In the genomic region with DNA sequence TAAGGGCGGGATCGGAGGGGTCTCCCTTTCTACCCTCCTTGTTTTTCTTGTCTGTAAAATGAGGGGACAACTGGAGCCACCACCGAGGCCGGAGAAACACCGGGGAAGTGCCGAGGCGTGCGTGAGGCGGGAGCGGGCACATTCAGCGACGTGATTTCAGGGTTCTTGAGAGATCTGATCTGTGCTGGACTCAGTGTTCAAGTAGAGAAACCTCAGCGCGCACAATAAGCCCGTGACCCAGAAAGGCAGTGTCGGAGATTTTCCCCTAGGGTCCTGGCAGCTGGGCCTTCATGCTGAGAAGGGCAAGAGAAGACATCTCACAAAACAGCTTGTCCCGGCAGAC, we compare ENCODE assay signal across 8 mouse cellular contexts. TPM values are rescaled to one million over a fixed set of nuclear protein-coding genes. Genes with fewer than 3 reads are reported as not detected.
DNase-seq lines count a peak whose midpoint lies in the region; ATAC-seq and TF ChIP-seq lines count a peak whose summit lies in the region.

No protein-coding gene starts in this region.

- peaks cover 18% of the 10 kb centered on the region for H3K79me2 ChIP-seq in CH12.LX (replicated peaks; ENCODE audit: control insufficient read depth, extremely low read depth, insufficient read depth, poor library complexity, severe bottlenecking)

- H3K36me3 ChIP-seq in CH12.LX (replicated peaks in 1 of 2; ENCODE audit: control insufficient read depth in 1 of 2, insufficient read depth in 1 of 2, low read length in 1 of 2): peaks cover 37 to 41% of the 10 kb centered on the region in 2 experiments
- H3K36me3 ChIP-seq in forebrain, embryonic 13.5 days (ENCODE audit: poor library complexity, severe bottlenecking): peaks cover 37% of the 10 kb centered on the region
- peaks cover 38% of the 10 kb centered on the region for H3K36me3 ChIP-seq in limb, embryonic 15.5 days

- peaks cover 8 to 26% of the 10 kb centered on the region in 2 experiments for H3K4me1 ChIP-seq in CH12.LX (ENCODE audit: control insufficient read depth in 1 of 2, insufficient read depth in 2 of 2)
- peaks cover 18% of the 10 kb centered on the region for H3K4me1 ChIP-seq in forebrain, embryonic 13.5 days
- H3K4me1 ChIP-seq in limb, embryonic 15.5 days: peaks cover 16% of the 10 kb centered on the region
- H3K4me1 ChIP-seq in olfactory bulb, adult 2 months (ENCODE audit: control insufficient read depth, insufficient read depth, low read length): peaks cover 14% of the 10 kb centered on the region

- no peak for TF ChIP-seq EP300 in CH12.LX (IDR thresholded peaks at IDR 0.05; ENCODE audit: low read length)

- peak overlapping the region; percentile 71 to 98 (median 89) for H3K4me3 ChIP-seq in CH12.LX (replicated peaks in 1 of 3; ENCODE audit: low read depth in 2 of 3, low read length in 2 of 3, poor library complexity in 1 of 3)
- H3K4me3 ChIP-seq in forebrain, embryonic 13.5 days: peak overlapping the region; percentile 84
- peak overlapping the region; percentile 67 for H3K4me3 ChIP-seq in limb, embryonic 15.5 days
- H3K4me3 ChIP-seq in olfactory bulb, adult 2 months (ENCODE audit: insufficient read depth, low read depth, low read length): peak overlapping the region; percentile 75

- peak overlapping the region; percentile 98 for H3K9ac ChIP-seq in CH12.LX (ENCODE audit: insufficient read depth, low read depth)
- peak overlapping the region; percentile 88 for H3K9ac ChIP-seq in forebrain, embryonic 13.5 days
- peak overlapping the region; percentile 82 for H3K9ac ChIP-seq in limb, embryonic 15.5 days

- no peaks in the 10 kb centered on the region for H3K9me3 ChIP-seq in CH12.LX (replicated peaks; ENCODE audit: low read length)
- H3K9me3 ChIP-seq in forebrain, embryonic 13.5 days (replicated peaks): no peaks in the 10 kb centered on the region
- no peaks in the 10 kb centered on the region for H3K9me3 ChIP-seq in limb, embryonic 15.5 days

- peak overlapping the region; percentile 84 for H3K4me2 ChIP-seq in CH12.LX (ENCODE audit: insufficient read depth, low read depth, poor library complexity, severe bottlenecking)
- H3K4me2 ChIP-seq in forebrain, embryonic 13.5 days: peak overlapping the region; percentile 97
- peak overlapping the region; percentile 80 for H3K4me2 ChIP-seq in limb, embryonic 15.5 days

- DNase-seq in frontal cortex, postnatal 36 days (ENCODE audit: low spot score in 2 of 2): no peak
- no peak for DNase-seq in CH12.LX (ENCODE audit: extremely low read depth)
- no peak for DNase-seq in urinary bladder, postnatal 10 days (ENCODE audit: low spot score)
- no peak for DNase-seq in kidney, adult 11 months

- dilution Hi-C loops in CH12.LX (cut with MboI; ENCODE audit: extremely low pct_ligation_motif_present, extremely low pct_unique_long_range_greater_than_20kb, low sequenced_read_pairs): no loop called here

- H3K27me3 ChIP-seq in CH12.LX (replicated peaks): no peaks in the 10 kb centered on the region
- H3K27me3 ChIP-seq in forebrain, embryonic 13.5 days: no peaks in the 10 kb centered on the region
- no peaks in the 10 kb centered on the region for H3K27me3 ChIP-seq in limb, embryonic 15.5 days

- no peak for TF ChIP-seq RAD21 in CH12.LX (IDR thresholded peaks at IDR 0.05; ENCODE audit: low read depth, low read length)

- TF ChIP-seq POLR2A in CH12.LX (IDR thresholded peaks at IDR 0.05; ENCODE audit: low read depth, low read length): no peak
- no peak for TF ChIP-seq POLR2A in olfactory bulb, adult 2 months (IDR thresholded peaks at IDR 0.05; ENCODE audit: insufficient read depth, low read depth, low read length)

- TF ChIP-seq CTCF in CH12.LX (conservative IDR thresholded peaks at IDR 0.05 in 1 of 2, IDR thresholded peaks at IDR 0.05 in 1 of 2; ENCODE audit: low read depth in 2 of 2, low read length in 2 of 2): no peak
- TF ChIP-seq CTCF in olfactory bulb, adult 2 months (IDR thresholded peaks at IDR 0.05; ENCODE audit: insufficient read depth, low read depth, low read length): no peak

- in situ Hi-C loops in CH12.LX (cut with MboI; ENCODE audit: low pct_ligation_motif_present, low pct_unique_long_range_greater_than_20kb, low sequenced_read_pairs): no loop called here

- ATAC-seq in frontal cortex, adult (ENCODE audit: low TSS enrichment): peak; percentile 66; the same call in 1 of the 2 replicates
- no peak; the same call in 1 of the 2 replicates for ATAC-seq in forebrain, embryonic 13.5 days
- ATAC-seq in limb, embryonic 15.5 days (ENCODE audit: insufficient number of reproducible peaks, low FRiP score, low TSS enrichment, low read depth): no peak

- H3K27ac ChIP-seq in CH12.LX (ENCODE audit: insufficient read depth, low read depth): no peak overlapping the region; the same call in 1 of the 2 replicates
- H3K27ac ChIP-seq in forebrain, embryonic 13.5 days: peak overlapping the region; percentile 10
- peak overlapping the region; percentile 81 for H3K27ac ChIP-seq in limb, embryonic 15.5 days
- no peak overlapping the region for H3K27ac ChIP-seq in olfactory bulb, adult 2 months (ENCODE audit: insufficient read depth, low read depth, low read length)

- WGBS in forebrain, embryonic 13.5 days: 0% methylated on average over 17 of the region's 17 CpGs
- 0% methylated on average over 17 of the region's 17 CpGs for WGBS in limb, embryonic 15.5 days
- WGBS in olfactory bulb, adult 2 months: under 1% methylated on average over 17 of the region's 17 CpGs

TF ChIP-seq in CH12.LX, 34 proteins besides CTCF, POLR2A, EP300 and RAD21:
- no peak for TF ChIP-seq MAZ (IDR thresholded peaks at IDR 0.05; ENCODE audit: low read depth, low read length)
- no peak; the same call in 1 of the 2 replicates for TF ChIP-seq SIN3A (IDR thresholded peaks at IDR 0.05; ENCODE audit: low read length)
- TF ChIP-seq USF2 (conservative IDR thresholded peaks at IDR 0.05; ENCODE audit: low read depth, low read length): no peak
- TF ChIP-seq UBTF (IDR thresholded peaks at IDR 0.05; ENCODE audit: low read depth, low read length): no peak
- TF ChIP-seq ZNF384 (IDR thresholded peaks at IDR 0.05; ENCODE audit: low read depth, low read length): no peak
- no peak for TF ChIP-seq SMC3 (IDR thresholded peaks at IDR 0.05; ENCODE audit: low read depth, low read length)
- TF ChIP-seq RCOR1 (conservative IDR thresholded peaks at IDR 0.05; ENCODE audit: low read depth, low read length): no peak; the same call in 1 of the 2 replicates
- no peak for TF ChIP-seq E2F4 (IDR thresholded peaks at IDR 0.05; ENCODE audit: insufficient replicate concordance, low read depth, low read length)
- no peak for TF ChIP-seq TBP (conservative IDR thresholded peaks at IDR 0.05; ENCODE audit: low read depth, low read length)
- TF ChIP-seq MEF2A (IDR thresholded peaks at IDR 0.05; ENCODE audit: borderline replicate concordance, low read depth, low read length): no peak
- TF ChIP-seq GABPA (IDR thresholded peaks at IDR 0.05; ENCODE audit: insufficient replicate concordance, low read depth, low read length): no peak
- TF ChIP-seq MXI1 (IDR thresholded peaks at IDR 0.05; ENCODE audit: low read depth, low read length): no peak; the same call in none of the 2 replicates
- TF ChIP-seq ZKSCAN1 (IDR thresholded peaks at IDR 0.05; ENCODE audit: borderline replicate concordance, low read depth, low read length): no peak

RNA-seq across cellular contexts. Expression of a gene that starts 0.3 kb away (rescaled TPM):
- 135 and 152 TPM in 2 replicates for total RNA-seq in CH12.LX (2012; rRNA removed)
- total RNA-seq in CH12.LX (2014; rRNA removed): 105 and 115 TPM in 2 replicates
- polyA plus RNA-seq in CH12.LX (2012; ENCODE audit: insufficient read length, low read depth): 151 and 155 TPM in 2 replicates
- 100 and 110 TPM in 2 replicates for polyA plus RNA-seq in forebrain, embryonic 13.5 days (2015; fragmentation: Nextera tagmentation; extraction: Ambion mirVana)
- 103 and 111 TPM in 2 replicates for polyA plus RNA-seq in limb, embryonic 15.5 days (2015; fragmentation: Nextera tagmentation; extraction: Ambion mirVana)
- not detected in 2 replicates for polyA plus RNA-seq in olfactory bulb, adult 2 months (2012; ENCODE audit: insufficient read depth, insufficient read length, low replicate concordance, missing spikeins)

RNA-seq across cellular contexts. Expression of a gene that starts 14.4 kb away (rescaled TPM):
- total RNA-seq in CH12.LX (2012; rRNA removed) (0.04 and 0.08 TPM in 2 replicates), CH12.LX (2014; rRNA removed) (0.01 TPM in 1 of 2 replicates, not detected in the other)
- 0.10 and 0.13 TPM in 2 replicates for polyA plus RNA-seq in CH12.LX (2012; ENCODE audit: insufficient read length, low read depth)
- 0.03 TPM in 2 replicates for polyA plus RNA-seq in forebrain, embryonic 13.5 days (2015; fragmentation: Nextera tagmentation; extraction: Ambion mirVana)
- polyA plus RNA-seq in limb, embryonic 15.5 days (2015; fragmentation: Nextera tagmentation; extraction: Ambion mirVana): 0.35 and 0.72 TPM in 2 replicates
- polyA plus RNA-seq in olfactory bulb, adult 2 months (2012; ENCODE audit: insufficient read depth, insufficient read length, low replicate concordance, missing spikeins): not detected in 2 replicates

RNA-seq across cellular contexts. Expression of a gene that starts 36.5 kb away (rescaled TPM):
- total RNA-seq in CH12.LX (2012; rRNA removed) (47.8 and 62.4 TPM in 2 replicates), CH12.LX (2014; rRNA removed) (72.6 and 79.2 TPM in 2 replicates)
- polyA plus RNA-seq in CH12.LX (2012; ENCODE audit: insufficient read length, low read depth): 56.9 and 78.6 TPM in 2 replicates
- polyA plus RNA-seq in forebrain, embryonic 13.5 days (2015; fragmentation: Nextera tagmentation; extraction: Ambion mirVana): 45.4 and 46.8 TPM in 2 replicates
- 52.4 and 55.4 TPM in 2 replicates for polyA plus RNA-seq in limb, embryonic 15.5 days (2015; fragmentation: Nextera tagmentation; extraction: Ambion mirVana)
- polyA plus RNA-seq in olfactory bulb, adult 2 months (2012; ENCODE audit: insufficient read depth, insufficient read length, low replicate concordance, missing spikeins): not detected in 2 replicates

RNA-seq across cellular contexts. Expression of a gene that starts 37.8 kb away (rescaled TPM):
- total RNA-seq in CH12.LX (2012; rRNA removed) (18.9 and 23.4 TPM in 2 replicates), CH12.LX (2014; rRNA removed) (17.0 and 17.3 TPM in 2 replicates)
- 14.9 and 17.0 TPM in 2 replicates for polyA plus RNA-seq in CH12.LX (2012; ENCODE audit: insufficient read length, low read depth)
- 23.4 and 24.0 TPM in 2 replicates for polyA plus RNA-seq in forebrain, embryonic 13.5 days (2015; fragmentation: Nextera tagmentation; extraction: Ambion mirVana)
- 26.3 and 29.9 TPM in 2 replicates for polyA plus RNA-seq in limb, embryonic 15.5 days (2015; fragmentation: Nextera tagmentation; extraction: Ambion mirVana)
- polyA plus RNA-seq in olfactory bulb, adult 2 months (2012; ENCODE audit: insufficient read depth, insufficient read length, low replicate concordance, missing spikeins): 149 TPM in 1 of 2 replicates, not detected in the other

Comparison
In these comparisons a context has a peak if more than half of its experiments do, and no peak if none do; other contexts are left out.
1. H3K27ac ChIP-seq: peak in forebrain, embryonic 13.5 days (single experiment) and limb, embryonic 15.5 days (single experiment); none in CH12.LX (single experiment) and olfactory bulb, adult 2 months (single experiment).
2. RNA of a gene that starts 0.3 kb away (polyA plus RNA-seq): 151 to 155 TPM in CH12.LX, 103 to 111 TPM in limb, embryonic 15.5 days and 100 to 110 TPM in forebrain, embryonic 13.5 days; not detected in olfactory bulb, adult 2 months; every median in the first group is over 100 times any median in the second.
3. RNA of a gene that starts 36.5 kb away (polyA plus RNA-seq): 56.9 to 78.6 TPM in CH12.LX, 52.4 to 55.4 TPM in limb, embryonic 15.5 days and 45.4 to 46.8 TPM in forebrain, embryonic 13.5 days; not detected in olfactory bulb, adult 2 months; every median in the first group is over 10 times any median in the second.
4. Peak in every context shown above with its lines, with median percentiles within 50 percentile points of each other: H3K4me2 ChIP-seq, H3K4me3 ChIP-seq and H3K9ac ChIP-seq.